Mouse (Mus musculus): ENCODE results near the gene Lrrtm4. TPM values are rescaled to one million over a fixed set of nuclear protein-coding genes. Genes with fewer than 3 reads are reported as not detected.

The Lrrtm4 gene
- polyA plus RNA-seq, 2 experiments: 2.2 to 4.5 TPM

DNA sequence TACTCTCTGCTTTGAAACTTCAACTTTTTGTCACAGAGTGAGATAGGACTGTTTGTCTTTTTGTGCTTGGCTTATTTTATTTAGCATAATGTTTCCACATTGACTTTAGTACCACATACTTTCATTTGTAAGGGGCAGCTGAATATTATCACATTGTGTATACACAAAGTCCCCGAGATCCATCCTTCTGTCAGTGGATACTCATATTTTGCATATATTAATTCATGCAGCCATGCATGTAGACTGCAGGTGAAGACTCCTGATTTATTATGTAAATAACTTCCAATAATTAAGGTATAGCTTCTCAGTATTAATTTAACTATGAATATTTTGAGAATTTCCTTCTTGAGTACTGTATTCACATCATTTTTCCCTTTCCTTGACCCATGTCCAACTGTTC, 163.2 kb downstream of the Lrrtm4 start:
- Histone ChIP-seq H3K36me3 (ENCODE audit: control insufficient read depth, insufficient read depth, low read length) (no peaks in the 10 kb centered on the region), H3K4me3 (replicated peaks; ENCODE audit: low read length) (no peak overlapping the region), H3K27ac (replicated peaks; ENCODE audit: low read depth, low read length) (no peak overlapping the region), H3K4me2 (replicated peaks; ENCODE audit: low read depth, low read length, severe bottlenecking) (no peak overlapping the region), H3K27me3 (ENCODE audit: control insufficient read depth, insufficient read depth, low read length) (no peaks in the 10 kb centered on the region), H3K9me3 (ENCODE audit: control insufficient read depth, low read length) (no peaks in the 10 kb centered on the region), H3K4me1 (ENCODE audit: control insufficient read depth, insufficient read depth, low read length) (no peaks in the 10 kb centered on the region), H3K9ac (ENCODE audit: low read depth, low read length, severe bottlenecking) (no peak overlapping the region)
- WGBS: 87% methylated on average over 1 of the region's 1 CpGs
- DNase-seq (ENCODE audit: low spot score) (no peak), ATAC-seq (ENCODE audit: low FRiP score, low read depth) (no peak)
- TF ChIP-seq POLR2A (IDR thresholded peaks at IDR 0.05; ENCODE audit: borderline replicate concordance, extremely low read depth, insufficient read depth, insufficient read length): no peak

DNA sequence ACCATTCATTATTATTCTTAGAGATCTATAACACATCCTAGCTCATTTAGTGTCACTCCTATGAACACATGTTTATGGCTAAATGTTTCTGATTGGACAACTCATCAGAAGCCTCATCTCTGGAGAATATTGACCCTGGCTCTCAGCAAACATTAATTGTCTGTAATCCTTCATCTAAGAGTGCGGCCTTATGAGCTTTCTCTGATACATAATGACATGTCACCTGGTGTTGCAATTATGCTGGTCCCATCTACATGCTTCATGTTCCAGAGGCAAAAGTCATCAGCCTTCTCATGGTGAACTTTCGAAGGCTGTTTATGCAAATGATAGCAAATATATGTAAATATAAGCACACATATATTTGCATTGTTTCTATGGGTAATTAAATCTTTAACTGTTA, 163.7 kb downstream of the Lrrtm4 start:
- 88% methylated on average over 2 of the region's 2 CpGs for WGBS

DNA sequence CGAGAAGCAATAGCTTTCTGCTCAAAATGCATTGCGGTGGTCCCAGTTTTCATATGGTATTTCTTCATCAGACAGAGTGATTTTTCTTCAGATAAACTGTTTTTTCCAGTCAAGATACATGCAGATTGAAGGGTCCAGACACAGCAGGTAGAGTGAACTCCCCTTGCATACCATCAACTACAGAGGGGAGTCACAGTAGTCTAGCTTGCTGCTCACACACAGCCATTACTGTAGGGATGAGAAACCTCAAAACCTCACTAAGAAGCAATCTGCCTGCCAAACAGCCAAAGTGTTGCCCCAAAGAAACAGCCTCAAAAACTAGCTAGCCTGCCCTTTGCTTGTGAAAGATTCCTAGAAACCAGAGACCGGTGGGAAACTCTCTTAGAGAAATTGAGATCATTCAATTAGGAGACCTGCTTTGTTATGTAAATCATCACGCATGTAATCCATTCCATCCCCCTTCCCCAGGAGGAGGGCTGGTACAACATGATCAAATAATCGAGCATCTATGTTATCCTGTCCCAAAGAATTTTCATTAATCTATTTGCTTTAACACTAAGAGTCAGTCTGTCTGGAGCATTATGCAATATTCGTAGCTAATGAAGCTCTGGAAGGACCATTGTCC, 166.9 kb downstream of the Lrrtm4 start:
- TF ChIP-seq POLR2A (IDR thresholded peaks at IDR 0.05; ENCODE audit: borderline replicate concordance, extremely low read depth, insufficient read depth, insufficient read length): no peak
- no peaks in the 10 kb centered on the region for H3K36me3 ChIP-seq (ENCODE audit: control insufficient read depth, insufficient read depth, low read length)
- 74% methylated on average over 6 of the region's 6 CpGs for WGBS
- DNase-seq (ENCODE audit: low spot score): no peak
- no peak overlapping the region for H3K9ac ChIP-seq (ENCODE audit: low read depth, low read length, severe bottlenecking)
- no peak overlapping the region for H3K4me3 ChIP-seq (replicated peaks; ENCODE audit: low read length)
- no peaks in the 10 kb centered on the region for H3K27me3 ChIP-seq (ENCODE audit: control insufficient read depth, insufficient read depth, low read length)
- H3K4me1 ChIP-seq (ENCODE audit: control insufficient read depth, insufficient read depth, low read length): no peaks in the 10 kb centered on the region
- no peak overlapping the region for H3K4me2 ChIP-seq (replicated peaks; ENCODE audit: low read depth, low read length, severe bottlenecking)
- H3K27ac ChIP-seq (replicated peaks; ENCODE audit: low read depth, low read length): no peak overlapping the region
- H3K9me3 ChIP-seq (ENCODE audit: control insufficient read depth, low read length): no peaks in the 10 kb centered on the region
- no peak for ATAC-seq (ENCODE audit: low FRiP score, low read depth)

More for the DNA sequence above, 163.7 kb downstream of the Lrrtm4 start:
- Histone ChIP-seq H3K27me3 (ENCODE audit: control insufficient read depth, insufficient read depth, low read length) (no peaks in the 10 kb centered on the region), H3K4me3 (replicated peaks; ENCODE audit: low read length) (no peak overlapping the region), H3K4me2 (replicated peaks; ENCODE audit: low read depth, low read length, severe bottlenecking) (no peak overlapping the region), H3K4me1 (ENCODE audit: control insufficient read depth, insufficient read depth, low read length) (no peaks in the 10 kb centered on the region), H3K9ac (ENCODE audit: low read depth, low read length, severe bottlenecking) (no peak overlapping the region), H3K36me3 (ENCODE audit: control insufficient read depth, insufficient read depth, low read length) (no peaks in the 10 kb centered on the region), H3K9me3 (ENCODE audit: control insufficient read depth, low read length) (no peaks in the 10 kb centered on the region), H3K27ac (replicated peaks; ENCODE audit: low read depth, low read length) (no peak overlapping the region)
- ATAC-seq (ENCODE audit: low FRiP score, low read depth): no peak
- TF ChIP-seq POLR2A (IDR thresholded peaks at IDR 0.05; ENCODE audit: borderline replicate concordance, extremely low read depth, insufficient read depth, insufficient read length): no peak
- DNase-seq (ENCODE audit: low spot score): no peak

DNA sequence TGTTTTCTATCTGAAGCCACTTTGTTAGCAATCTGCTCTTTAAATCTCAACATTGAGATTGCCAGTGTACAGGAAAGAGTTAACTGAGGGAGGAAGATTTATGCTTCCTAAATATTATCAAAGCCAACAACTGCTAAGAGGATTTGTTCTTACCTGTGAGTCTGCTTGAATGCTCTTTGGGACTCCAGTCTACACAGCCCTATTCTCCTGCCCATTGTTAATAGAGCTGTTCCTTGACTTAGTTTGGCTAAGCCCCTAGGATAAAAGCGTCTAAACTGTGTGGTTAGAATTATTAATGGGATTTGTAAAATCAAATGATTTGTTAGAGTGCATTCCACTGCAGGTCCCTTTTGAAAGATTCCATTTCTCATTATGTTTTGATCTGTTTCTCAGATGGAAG, 168.1 kb downstream of the Lrrtm4 start:
- 55% methylated on average over 1 of the region's 1 CpGs for WGBS
- no peak for DNase-seq (ENCODE audit: low spot score)
- H3K9me3 ChIP-seq (ENCODE audit: control insufficient read depth, low read length): no peaks in the 10 kb centered on the region
- ATAC-seq (ENCODE audit: low FRiP score, low read depth): no peak
- H3K27me3 ChIP-seq (ENCODE audit: control insufficient read depth, insufficient read depth, low read length): no peaks in the 10 kb centered on the region
- H3K4me1 ChIP-seq (ENCODE audit: control insufficient read depth, insufficient read depth, low read length): no peaks in the 10 kb centered on the region
- TF ChIP-seq POLR2A (IDR thresholded peaks at IDR 0.05; ENCODE audit: borderline replicate concordance, extremely low read depth, insufficient read depth, insufficient read length): no peak
- H3K27ac ChIP-seq (replicated peaks; ENCODE audit: low read depth, low read length): no peak overlapping the region
- no peak overlapping the region for H3K9ac ChIP-seq (ENCODE audit: low read depth, low read length, severe bottlenecking)
- no peaks in the 10 kb centered on the region for H3K36me3 ChIP-seq (ENCODE audit: control insufficient read depth, insufficient read depth, low read length)
- H3K4me3 ChIP-seq (replicated peaks; ENCODE audit: low read length): no peak overlapping the region
- H3K4me2 ChIP-seq (replicated peaks; ENCODE audit: low read depth, low read length, severe bottlenecking): no peak overlapping the region

DNA sequence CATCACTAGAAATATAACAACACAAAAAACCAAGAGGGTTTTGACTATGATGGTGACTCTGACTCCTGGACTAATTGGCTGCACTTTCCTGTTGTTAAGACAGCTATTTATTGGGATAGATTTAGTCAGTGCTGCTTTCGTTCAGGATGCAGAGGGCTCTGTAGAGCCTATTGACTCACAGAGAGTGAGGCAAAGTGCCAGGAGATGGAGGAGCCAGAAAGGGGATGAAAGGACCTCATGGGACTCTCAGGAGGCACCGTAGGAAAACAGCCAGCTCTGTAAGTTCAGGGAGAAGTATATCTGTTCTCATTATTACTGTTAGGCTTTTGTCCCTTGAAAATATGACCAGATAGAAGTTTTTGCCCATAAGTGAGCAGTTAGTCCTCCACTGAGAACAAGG, 190.8 kb downstream of the Lrrtm4 start:
- TF ChIP-seq POLR2A (IDR thresholded peaks at IDR 0.05; ENCODE audit: borderline replicate concordance, extremely low read depth, insufficient read depth, insufficient read length): no peak
- H3K27ac ChIP-seq (replicated peaks; ENCODE audit: low read depth, low read length): no peak overlapping the region
- ATAC-seq (ENCODE audit: low FRiP score, low read depth) (no peak), DNase-seq (ENCODE audit: low spot score) (peak; percentile 29)
- 44% methylated on average over 2 of the region's 2 CpGs for WGBS
- no peaks in the 10 kb centered on the region for H3K4me1 ChIP-seq (ENCODE audit: control insufficient read depth, insufficient read depth, low read length)
- no peak overlapping the region for H3K9ac ChIP-seq (ENCODE audit: low read depth, low read length, severe bottlenecking)
- no peaks in the 10 kb centered on the region for H3K27me3 ChIP-seq (ENCODE audit: control insufficient read depth, insufficient read depth, low read length)
- H3K9me3 ChIP-seq (ENCODE audit: control insufficient read depth, low read length): no peaks in the 10 kb centered on the region
- H3K36me3 ChIP-seq (ENCODE audit: control insufficient read depth, insufficient read depth, low read length): no peaks in the 10 kb centered on the region
- H3K4me3 ChIP-seq (replicated peaks; ENCODE audit: low read length): no peak overlapping the region
- no peak overlapping the region for H3K4me2 ChIP-seq (replicated peaks; ENCODE audit: low read depth, low read length, severe bottlenecking)

DNA sequence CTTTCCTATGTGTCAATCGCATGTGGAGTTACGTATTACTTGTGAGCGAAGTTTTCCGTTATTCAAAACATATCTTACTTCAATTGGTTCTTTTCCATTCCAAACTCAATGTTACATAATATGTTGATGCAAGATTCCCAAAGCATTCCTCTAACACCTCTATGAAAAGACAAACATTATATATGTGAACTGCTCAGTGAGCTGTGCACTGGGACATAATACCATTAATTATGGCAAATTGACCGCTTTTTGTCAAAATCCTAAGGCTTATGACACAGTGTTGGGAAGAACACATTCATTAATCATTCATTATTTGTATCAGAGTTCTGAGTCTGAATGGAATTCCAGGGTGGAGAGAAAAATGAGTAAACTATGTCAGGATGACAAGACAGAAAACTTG, 191.6 kb downstream of the Lrrtm4 start:
- DNase-seq (ENCODE audit: low spot score) (no peak), ATAC-seq (ENCODE audit: low FRiP score, low read depth) (no peak)
- H3K36me3 ChIP-seq (ENCODE audit: control insufficient read depth, insufficient read depth, low read length): no peaks in the 10 kb centered on the region
- no peak for TF ChIP-seq POLR2A (IDR thresholded peaks at IDR 0.05; ENCODE audit: borderline replicate concordance, extremely low read depth, insufficient read depth, insufficient read length)
- no peak overlapping the region for H3K4me2 ChIP-seq (replicated peaks; ENCODE audit: low read depth, low read length, severe bottlenecking)
- no peak overlapping the region for H3K9ac ChIP-seq (ENCODE audit: low read depth, low read length, severe bottlenecking)
- no peak overlapping the region for H3K27ac ChIP-seq (replicated peaks; ENCODE audit: low read depth, low read length)
- H3K9me3 ChIP-seq (ENCODE audit: control insufficient read depth, low read length): no peaks in the 10 kb centered on the region
- no peaks in the 10 kb centered on the region for H3K4me1 ChIP-seq (ENCODE audit: control insufficient read depth, insufficient read depth, low read length)
- H3K27me3 ChIP-seq (ENCODE audit: control insufficient read depth, insufficient read depth, low read length): no peaks in the 10 kb centered on the region
- 94% methylated on average over 5 of the region's 5 CpGs for WGBS
- no peak overlapping the region for H3K4me3 ChIP-seq (replicated peaks; ENCODE audit: low read length)

Measured in limb, embryonic 14.5 days (tissue).